Mouse (Mus musculus) G1E-ER4 (cell line): Measurements from ENCODE around the gene Acvrl1. TPM values are rescaled to one million over a fixed set of nuclear protein-coding genes. Genes with fewer than 3 reads are reported as not detected.

Source experiments
- GATA1 ChIP-seq: IDR thresholded peaks from one replicate; pipeline ENCODE4 v1.8.0; 2012; ENCODE audit warnings: low read length, inconsistent platforms
- polyA plus RNA-seq: library from polyadenylated mRNA; stranded (reverse); fragments of >175 nt; gene quantifications from 2 replicates; pipeline ENCODE4 v1.2.3, GENCODE M21; 2012

Acvrl1 gene
- not detected in 2 replicates for polyA plus RNA-seq

DNA sequence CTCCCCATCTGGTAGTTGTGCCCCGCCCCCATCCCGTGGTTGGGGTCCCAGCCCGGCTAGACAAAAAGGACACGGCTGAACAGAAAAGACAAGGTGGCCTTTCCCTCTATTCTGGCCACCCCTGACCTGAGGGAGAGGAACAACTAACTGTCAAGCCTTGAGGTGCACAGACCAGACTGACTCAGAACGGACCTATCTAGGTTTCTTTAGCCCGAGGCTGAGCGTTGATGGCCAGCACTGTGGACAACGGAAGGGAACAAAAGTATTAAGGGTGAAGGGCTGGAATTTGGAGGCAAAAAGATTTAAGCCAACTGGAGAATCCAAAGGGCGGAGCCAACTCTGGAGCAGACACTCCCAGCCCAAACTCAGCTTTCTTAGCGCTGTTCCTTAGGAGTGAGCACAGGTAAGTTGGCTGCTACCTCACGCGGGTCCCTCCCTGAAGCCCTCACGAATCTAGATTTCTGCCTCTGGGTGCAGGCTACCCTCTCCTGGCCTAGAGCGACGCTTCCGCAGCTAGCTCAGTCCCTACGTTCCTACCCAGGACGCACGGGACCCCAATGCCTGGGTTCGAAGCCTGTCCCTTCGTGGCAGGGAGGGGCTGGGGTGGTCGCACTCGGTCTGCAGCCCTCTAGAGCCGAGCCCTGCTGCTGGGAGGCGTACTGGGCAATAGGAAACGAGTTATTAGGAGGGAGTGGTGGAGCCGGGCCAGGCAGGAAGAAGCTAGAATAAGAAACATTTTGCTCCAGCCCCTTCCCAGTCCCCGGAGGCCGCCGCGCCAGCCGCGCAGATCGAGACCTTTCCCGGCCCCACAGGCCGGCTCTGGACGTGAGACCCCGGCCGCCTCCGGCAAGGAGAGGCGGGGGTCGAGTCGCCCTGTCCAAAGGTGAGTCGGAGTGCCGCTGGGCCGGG is at the start of gene Acvrl1:
Gene Acvrl1 (plus strand): TSS at position 342 of the 909 bp plus-strand sequence.
- no peak for TF ChIP-seq GATA1

DNA sequence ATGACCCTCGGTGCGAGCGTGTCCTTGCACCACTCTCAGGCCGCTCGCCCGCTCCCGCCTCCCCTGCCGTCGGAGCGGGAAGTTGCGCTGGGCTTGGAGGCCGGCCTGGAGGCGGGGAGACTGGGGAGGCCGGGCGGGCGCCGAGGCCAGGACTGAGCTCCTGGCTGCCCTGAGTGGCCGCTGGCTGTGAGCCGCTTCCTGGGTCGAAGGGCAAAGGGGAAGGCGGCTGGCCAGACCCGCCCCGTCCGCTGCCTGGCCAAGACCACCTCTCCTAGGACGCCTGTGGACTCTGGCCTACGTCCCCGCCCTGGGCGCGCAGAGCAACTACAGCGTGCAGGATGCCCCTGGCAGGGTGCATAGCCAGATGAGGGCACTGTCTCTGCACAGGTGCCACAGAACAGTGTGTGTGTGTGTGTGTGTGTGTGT is 49.6 kb upstream of the Acvrl1 start:
- no peak for TF ChIP-seq GATA1

DNA sequence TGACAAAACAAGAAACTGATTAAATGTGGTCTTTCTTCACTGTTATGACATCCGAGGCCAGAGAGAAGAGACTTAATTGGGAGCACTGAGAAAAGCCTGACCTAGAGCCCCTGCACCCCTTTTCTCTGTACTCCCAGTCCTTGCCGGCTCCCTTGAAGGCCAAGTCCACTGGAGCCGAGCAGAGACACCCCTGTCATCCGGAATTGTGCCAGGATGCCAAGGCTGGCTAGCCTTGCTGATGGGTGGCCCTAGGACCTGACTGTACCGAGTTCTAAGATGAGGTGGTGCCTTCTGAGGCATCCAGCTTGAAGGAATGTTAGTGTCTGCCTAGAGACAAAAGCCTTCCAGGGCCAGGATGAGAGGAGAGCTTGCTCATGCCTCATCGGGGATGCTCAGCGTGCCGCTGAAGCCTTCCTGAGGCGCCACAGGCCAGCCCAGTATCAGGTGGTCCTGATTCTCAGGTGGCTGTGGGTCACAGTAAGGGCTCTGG is 48.2 kb upstream of the Acvrl1 start:
- TF ChIP-seq GATA1: no peak

DNA sequence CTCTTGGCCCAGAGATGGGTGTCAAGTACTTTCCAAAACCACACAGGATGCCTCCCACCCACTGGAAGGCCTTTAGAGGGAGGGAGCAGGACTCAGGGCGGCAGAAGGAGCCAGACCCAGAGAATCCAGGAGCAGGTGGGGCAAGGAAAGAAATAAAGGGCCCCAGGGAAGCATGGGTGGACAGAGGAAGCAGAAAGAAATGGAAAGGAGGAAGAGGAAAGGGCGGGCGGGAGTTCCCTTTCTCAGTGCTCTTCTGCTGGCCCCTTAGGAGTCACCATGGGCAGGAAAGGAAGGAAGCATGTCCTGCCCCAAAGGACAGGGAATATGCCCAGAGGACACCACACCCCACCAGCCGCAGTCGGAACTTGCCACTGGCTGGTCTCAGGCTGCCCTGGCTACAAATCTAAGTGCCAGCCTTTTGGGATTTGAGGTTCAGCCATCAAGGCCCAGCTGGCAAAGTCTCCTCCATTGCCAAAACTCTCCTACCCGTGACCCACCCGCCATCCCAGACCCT is 47.2 kb upstream of the Acvrl1 start:
- no peak for TF ChIP-seq GATA1

DNA sequence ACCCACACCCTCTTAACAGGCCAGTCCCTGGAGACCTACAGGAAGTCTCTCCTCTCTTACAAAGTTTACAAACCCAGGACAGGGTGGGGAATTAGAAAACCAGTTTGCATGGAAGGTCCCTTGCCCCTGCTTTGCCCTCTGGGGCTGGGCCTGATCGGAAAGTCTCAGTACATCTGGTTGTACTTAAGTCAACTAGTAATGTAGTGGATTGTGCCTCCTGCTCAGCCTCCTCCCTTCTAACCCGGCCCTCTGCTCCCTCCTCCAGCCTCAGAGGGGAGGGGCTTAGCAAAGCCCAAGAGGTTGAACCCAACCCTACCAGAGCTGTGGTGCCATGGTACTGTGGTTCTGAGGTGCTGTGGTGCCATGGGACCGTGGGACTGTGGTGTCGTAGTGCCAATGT is 46.1 kb upstream of the Acvrl1 start:
- TF ChIP-seq GATA1: no peak

DNA sequence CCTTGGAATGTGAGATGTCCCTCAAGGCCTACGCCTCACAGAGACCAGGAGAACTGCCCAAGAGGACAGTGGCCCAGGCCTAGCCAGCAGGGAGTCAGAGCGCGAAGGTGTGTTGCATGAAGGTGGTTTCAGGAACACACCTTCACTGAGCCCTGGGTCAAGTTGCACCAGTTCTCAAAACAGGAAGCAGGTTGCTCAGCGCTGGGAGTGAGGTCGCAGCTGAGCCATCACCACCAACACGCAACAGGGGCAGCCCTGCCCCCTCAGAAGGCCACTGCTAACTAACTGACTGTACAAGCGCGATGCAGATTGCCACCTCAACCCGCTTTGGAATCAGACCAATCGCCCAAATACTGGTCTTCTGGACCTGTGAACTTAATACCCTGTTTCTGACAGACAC is 43.8 kb upstream of the Acvrl1 start:
- no peak for TF ChIP-seq GATA1

DNA sequence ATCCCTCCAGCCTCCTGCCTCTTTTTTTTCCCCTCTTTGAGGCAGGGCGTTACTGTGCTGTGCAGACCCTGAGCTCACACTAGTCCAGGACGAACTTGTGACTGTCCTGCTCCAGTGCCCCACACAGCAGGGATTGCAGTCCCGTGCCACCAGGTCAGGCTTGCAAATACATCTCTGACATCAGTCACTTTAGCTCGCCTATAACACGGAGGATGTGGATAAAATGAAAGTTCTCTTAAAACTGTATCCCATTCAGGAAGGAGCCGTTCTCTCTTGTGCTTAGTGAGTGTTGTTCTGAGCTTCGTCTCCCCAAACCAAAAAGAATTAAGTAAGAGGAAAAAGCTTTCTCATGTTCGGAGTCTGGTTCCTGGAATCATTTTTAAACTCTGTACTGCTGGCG is 41.9 kb upstream of the Acvrl1 start:
- TF ChIP-seq GATA1: no peak

DNA sequence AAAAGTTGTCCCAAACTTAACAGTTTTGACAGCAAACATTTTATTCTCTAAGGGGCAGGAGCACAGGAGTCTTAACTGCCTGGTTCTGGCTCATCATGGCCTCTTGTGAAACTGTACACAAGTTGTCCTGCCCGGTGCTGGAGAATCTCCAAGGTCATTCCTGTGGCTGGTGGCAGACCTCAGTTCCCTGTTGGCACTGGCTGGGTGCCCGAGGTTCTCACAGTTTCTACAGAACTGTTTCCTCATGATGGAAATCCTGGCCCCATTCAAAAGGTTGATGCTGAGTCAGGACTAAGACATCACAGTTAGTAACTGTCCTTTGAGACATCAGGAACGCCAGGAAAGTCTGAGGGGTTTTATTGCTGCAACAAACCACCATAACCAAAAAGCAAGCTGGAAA is 41.4 kb upstream of the Acvrl1 start:
- no peak for TF ChIP-seq GATA1

DNA sequence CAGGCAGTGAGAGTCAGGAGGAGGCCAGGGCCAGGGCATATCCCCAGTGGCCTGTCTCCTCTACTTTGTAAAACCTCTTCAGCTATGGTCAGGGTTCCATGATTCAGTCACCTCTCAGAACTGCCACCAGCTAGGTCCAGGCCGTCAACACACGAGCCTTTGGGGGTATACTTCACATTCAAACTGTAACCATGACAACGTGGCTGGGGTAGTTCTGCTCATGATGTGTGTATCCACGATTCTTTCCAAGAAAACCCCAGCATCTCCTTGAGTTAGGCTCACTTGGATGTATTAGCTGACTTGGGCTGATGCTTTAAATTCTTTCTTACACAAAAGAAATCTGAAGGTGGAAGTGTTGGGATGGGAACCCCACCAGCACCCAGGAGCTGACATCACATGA is 40.0 kb upstream of the Acvrl1 start:
- TF ChIP-seq GATA1: no peak

DNA sequence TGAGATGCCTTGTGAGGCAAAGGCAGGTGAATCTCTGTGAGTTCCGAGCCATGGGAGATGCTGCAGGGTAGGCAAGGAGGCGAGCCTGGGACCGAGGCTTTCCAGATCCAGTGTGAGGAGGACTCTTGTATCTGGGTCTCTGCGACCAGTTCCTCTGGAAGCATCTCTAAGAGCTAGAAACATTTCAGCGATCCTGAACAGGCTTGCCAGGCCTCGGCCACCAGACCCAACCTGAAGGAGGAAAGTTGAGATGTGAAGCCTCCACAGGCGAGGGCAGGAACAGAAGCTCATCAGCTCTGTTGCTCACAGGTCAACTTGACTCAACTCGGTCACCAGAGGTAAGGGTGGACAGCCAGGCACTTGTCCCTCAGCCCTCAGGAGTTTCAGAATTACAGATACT is 36.8 kb upstream of the Acvrl1 start:
- no peak for TF ChIP-seq GATA1

DNA sequence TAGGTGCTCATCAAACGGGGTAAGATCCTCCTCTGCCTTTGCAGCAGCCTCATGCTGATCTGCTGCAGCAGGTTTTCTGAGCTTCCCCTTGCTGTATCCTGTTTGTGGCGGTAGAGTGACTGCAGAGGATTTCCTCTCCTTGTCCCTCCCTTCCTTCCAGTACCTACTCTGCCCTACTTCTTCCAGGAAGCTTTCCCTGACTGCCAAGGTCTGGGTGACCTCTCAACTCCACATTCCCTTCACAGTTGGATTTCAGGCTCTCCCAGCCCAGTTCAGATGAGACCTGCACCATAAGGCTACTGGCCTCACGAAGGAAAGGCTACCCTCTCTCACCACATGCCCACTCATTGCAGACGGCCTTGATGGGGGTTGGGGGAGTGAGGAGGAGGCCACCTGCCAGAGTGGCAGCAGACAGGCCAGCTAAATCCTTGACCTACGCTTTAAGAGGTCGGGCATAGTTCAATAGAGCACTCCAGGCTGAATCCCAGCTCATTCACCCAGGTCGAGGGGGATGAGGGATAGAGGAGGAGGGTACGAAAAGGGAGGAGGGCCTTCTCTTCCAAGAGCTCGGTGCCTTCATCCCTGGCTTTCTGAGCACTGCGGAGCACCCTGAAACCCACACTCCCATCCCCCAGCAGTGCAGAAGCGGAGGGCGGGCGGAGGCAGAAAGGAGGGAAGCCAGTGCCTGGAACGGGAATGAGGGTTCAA is 36.0 kb upstream of the Acvrl1 start:
- TF ChIP-seq GATA1: no peak

DNA sequence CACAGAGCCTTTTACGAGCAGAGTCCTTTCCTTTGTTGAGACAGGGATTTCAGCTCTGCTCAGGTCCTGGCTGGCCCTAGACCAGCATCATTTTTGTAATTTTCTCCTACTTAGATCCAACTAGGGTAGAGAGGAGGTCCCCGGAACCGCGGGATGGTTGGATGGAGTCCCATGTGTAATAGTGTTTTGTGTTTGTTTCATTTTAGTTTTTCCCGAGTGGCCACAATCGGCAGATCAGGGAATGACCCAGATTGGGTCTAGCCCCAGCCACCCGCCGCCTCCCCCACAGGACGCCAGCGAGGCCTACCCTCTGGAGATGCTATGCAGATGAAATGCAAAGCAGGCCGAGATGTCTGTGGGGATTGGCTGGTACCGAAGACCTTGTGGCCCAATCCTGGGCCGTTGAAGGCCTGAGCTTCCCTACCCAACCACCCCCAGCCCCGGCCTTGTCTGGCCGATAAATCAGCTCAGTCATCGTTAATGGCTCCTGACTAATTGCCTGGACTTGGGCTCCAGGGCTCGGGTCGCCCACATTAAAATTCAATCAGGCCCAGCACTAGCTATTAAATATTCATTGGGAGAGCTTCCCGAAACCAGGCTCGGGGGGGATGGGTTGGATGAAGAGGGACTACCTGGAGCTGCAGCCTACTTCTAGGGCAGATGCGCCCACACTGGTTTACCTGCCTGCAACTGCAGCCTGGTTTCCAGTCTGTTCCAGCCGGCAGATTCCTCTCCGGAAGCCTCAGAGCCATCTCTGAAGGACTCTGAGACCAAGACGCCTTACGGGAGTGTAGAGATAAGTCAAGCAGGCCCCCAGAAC is 35.3 kb upstream of the Acvrl1 start:
- no peak for TF ChIP-seq GATA1

DNA sequence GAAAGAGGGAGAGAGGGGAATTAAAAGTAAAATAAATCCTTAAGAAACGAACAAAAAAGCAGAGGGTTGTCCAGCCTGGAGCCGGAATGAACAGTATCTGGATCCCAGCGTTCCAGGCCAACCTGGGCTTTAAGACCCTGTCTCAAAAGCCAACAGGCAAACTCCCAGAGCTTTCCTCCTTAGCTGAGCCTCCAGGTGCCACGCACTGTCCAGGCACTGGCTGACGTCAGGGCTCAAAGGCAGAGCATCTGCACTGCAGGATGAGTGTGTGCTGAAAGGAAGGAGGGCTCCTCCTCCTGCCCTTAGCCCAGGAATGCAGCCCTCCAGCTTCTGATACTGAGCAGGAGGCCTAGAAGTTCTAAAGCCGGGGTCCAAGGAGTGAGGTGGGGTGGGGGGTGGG is 34.3 kb upstream of the Acvrl1 start:
- TF ChIP-seq GATA1: no peak

DNA sequence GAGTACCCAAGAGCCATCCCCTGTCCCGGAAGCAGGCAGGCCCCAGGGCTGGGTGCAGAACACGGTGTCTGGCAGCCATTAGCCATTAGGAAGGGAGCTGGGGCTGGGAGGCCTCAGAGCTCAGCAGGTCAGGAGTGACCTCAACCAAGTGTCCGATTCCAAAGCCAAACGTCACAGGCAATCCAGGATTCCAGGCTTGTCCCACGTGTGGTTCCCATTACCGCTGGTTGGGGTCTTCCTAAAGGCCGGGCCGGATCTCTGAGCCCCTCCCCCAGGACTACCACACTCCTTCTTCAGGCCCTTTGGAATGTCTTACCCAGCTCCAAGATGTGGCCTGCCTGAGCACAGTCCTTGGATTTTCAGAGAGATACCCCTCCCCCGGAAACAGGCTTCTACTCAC is 33.3 kb upstream of the Acvrl1 start:
- TF ChIP-seq GATA1: no peak

DNA sequence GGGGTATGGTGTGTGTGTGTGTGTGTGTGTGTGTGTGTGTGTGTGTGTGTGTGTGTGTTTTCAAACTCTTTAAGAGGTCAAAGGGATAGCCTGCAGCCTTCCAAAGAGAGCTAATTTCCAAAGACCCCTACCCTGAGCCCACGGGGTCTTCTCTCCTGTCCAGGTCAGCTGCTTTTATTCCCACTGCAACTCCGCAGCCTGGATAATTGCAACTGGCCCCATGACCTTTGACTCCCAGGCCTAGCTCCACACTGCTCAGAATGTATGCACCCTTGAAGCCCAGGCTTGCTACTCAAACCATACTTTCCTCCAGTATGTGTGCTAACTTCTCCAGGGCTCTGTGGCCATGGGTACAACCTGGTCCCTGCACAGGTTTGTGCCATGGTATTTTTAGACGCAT is 32.9 kb upstream of the Acvrl1 start:
- TF ChIP-seq GATA1: no peak

DNA sequence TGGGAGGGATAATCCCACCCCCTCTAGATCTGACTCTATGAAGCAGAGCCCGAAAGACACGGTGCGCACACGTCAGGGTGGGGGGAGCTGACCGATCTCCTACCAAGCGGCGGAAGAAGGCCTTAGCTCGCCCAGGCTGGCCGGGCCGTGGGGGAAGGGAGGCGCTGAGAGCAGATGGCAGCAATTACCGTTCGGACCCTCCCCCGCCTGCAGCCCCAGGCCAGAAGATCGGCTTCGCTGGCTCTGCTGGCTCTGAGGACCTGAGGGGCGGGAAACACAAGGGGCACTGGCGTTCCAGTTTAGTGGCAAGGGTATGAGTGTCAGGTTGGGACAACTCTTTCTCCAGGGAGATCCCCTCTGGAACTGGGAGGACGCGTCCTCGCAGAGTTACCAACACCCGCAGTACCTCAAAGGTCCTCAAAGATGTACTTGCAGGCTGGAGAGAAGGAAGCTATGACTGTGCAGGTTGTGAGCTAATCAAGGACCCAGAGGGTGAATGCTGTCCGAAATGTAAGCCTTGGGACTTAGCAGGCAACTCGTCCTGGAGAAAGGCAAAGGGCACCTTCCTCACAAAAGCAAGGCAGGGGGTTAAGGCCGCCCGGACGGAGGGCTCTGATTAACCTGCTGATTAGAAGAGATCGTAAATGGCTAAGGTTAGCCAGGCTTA is 30.2 kb upstream of the Acvrl1 start:
- TF ChIP-seq GATA1: no peak
